Mouse (Mus musculus) CH12.LX (cell line): ENCODE measurements at regions not wholly inside any gene's neighbourhood (a gene's known extent, or its start where the extent isn't known, plus 50 kb on each side); places are given as distances from the start of the nearest gene placed in this dataset.

Experiments used
- DNase-seq: peaks from one replicate; pipeline ENCODE4 v3.0.0-alpha.2; 2013; ENCODE audit errors: extremely low read depth
- H3K27ac ChIP-seq: 2 replicates; pipeline ENCODE4 v1.5.1; 2012; ENCODE audit warnings: low read depth, mild to moderate bottlenecking, control low read depth, moderate library complexity; ENCODE audit not compliant: insufficient read depth
- H3K27me3 ChIP-seq: replicated peaks from 2 replicates; pipeline ENCODE3; 2012; ENCODE audit warnings: inconsistent platforms
- H3K36me3 ChIP-seq, 2 experiments: replicated peaks in 1 of 2; 2 replicates each; pipeline versions ENCODE3 to v1.6.1; 2012; ENCODE audit warnings: inconsistent platforms in 1 of 2, low read length in 1 of 2, mild to moderate bottlenecking in 1 of 2, mixed read lengths in 1 of 2, moderate library complexity in 1 of 2; ENCODE audit not compliant: control insufficient read depth in 1 of 2, insufficient read depth in 1 of 2
- H3K4me1 ChIP-seq, 2 experiments: 2 replicates each; pipeline ENCODE4 v1.6.1; 2012; ENCODE audit warnings: inconsistent platforms in 1 of 2, moderate library complexity in 1 of 2; ENCODE audit not compliant: insufficient read depth in 2 of 2, control insufficient read depth in 1 of 2
- H3K4me2 ChIP-seq: 2 replicates; pipeline ENCODE4 v1.6.1; 2012; ENCODE audit warnings: low read depth, mild to moderate bottlenecking, control low read depth; ENCODE audit not compliant: poor library complexity, insufficient read depth, severe bottlenecking
- H3K4me3 ChIP-seq, 3 experiments: fragments of 150-350 bp in 1 of 3; sonication (generic) in 1 of 3; replicated peaks in 1 of 3; 2 replicates each; pipeline versions ENCODE3 to v1.5.1; 2011 to 2012; ENCODE audit warnings: low read depth in 2 of 3, low read length in 2 of 3, mild to moderate bottlenecking in 2 of 3, moderate library complexity in 2 of 3, control low read depth in 1 of 3, improper control_type of control experiment in 1 of 3, inconsistent platforms in 1 of 3, mixed read lengths in 1 of 3; ENCODE audit not compliant: poor library complexity in 1 of 3
- H3K79me2 ChIP-seq: replicated peaks from 2 replicates; pipeline ENCODE4 v1.6.1; 2012; ENCODE audit warnings: mild to moderate bottlenecking, moderate library complexity; ENCODE audit not compliant: control insufficient read depth, poor library complexity, insufficient read depth, severe bottlenecking; ENCODE audit errors: extremely low read depth
- H3K9ac ChIP-seq: 2 replicates; pipeline ENCODE4 v1.6.1; 2012; ENCODE audit warnings: low read depth, mild to moderate bottlenecking, control low read depth, moderate library complexity; ENCODE audit not compliant: insufficient read depth
- H3K9me3 ChIP-seq: replicated peaks from 2 replicates; pipeline ENCODE3; 2012; ENCODE audit warnings: low read length, inconsistent platforms, mixed read lengths
- BHLHE40 ChIP-seq: IDR thresholded peaks from 2 replicates; pipeline ENCODE4 v1.6.1; 2011; ENCODE audit warnings: mild to moderate bottlenecking, low read depth, low read length, improper control_type of control experiment
- CHD1 ChIP-seq: IDR thresholded peaks from 2 replicates; pipeline ENCODE4 v1.6.1; 2012; ENCODE audit warnings: low read depth, low read length, improper control_type of control experiment, inconsistent platforms
- CTCF ChIP-seq, 2 experiments: IDR thresholded peaks in 1 of 2; conservative IDR thresholded peaks in 1 of 2; 2 replicates each; pipeline ENCODE4 v1.5.1; 2011 to 2012; ENCODE audit warnings: low read depth in 2 of 2, low read length in 2 of 2, improper control_type of control experiment in 1 of 2, inconsistent platforms in 1 of 2, mild to moderate bottlenecking in 1 of 2, moderate library complexity in 1 of 2
- E2F4 ChIP-seq: IDR thresholded peaks from 2 replicates; pipeline ENCODE4 v1.6.1; 2011; ENCODE audit warnings: low read depth, low read length, improper control_type of control experiment; ENCODE audit not compliant: insufficient replicate concordance
- ELF1 ChIP-seq: IDR thresholded peaks from 2 replicates; pipeline ENCODE4 v1.6.1; 2014; ENCODE audit warnings: low read depth, mild to moderate bottlenecking, inconsistent platforms, low read length, improper control_type of control experiment
- EP300 ChIP-seq: IDR thresholded peaks from 2 replicates; pipeline ENCODE4 v1.6.1; 2011; ENCODE audit warnings: low read length, improper control_type of control experiment
- GABPA ChIP-seq: IDR thresholded peaks from 2 replicates; pipeline ENCODE4 v1.6.1; 2012; ENCODE audit warnings: low read depth, low read length, improper control_type of control experiment, inconsistent platforms; ENCODE audit not compliant: insufficient replicate concordance
- IRF4 ChIP-seq: IDR thresholded peaks from 2 replicates; pipeline ENCODE4 v1.6.1; 2014; ENCODE audit warnings: low read depth, mild to moderate bottlenecking, inconsistent platforms, low read length, improper control_type of control experiment
- JUND ChIP-seq: conservative IDR thresholded peaks from 2 replicates; pipeline ENCODE4 v1.6.1; 2011; ENCODE audit warnings: low read depth, low read length, improper control_type of control experiment
- KAT2A ChIP-seq: IDR thresholded peaks from 2 replicates; pipeline ENCODE4 v1.6.1; 2012; ENCODE audit warnings: low read length, improper control_type of control experiment, inconsistent platforms; ENCODE audit not compliant: insufficient replicate concordance
- MAFK ChIP-seq: IDR thresholded peaks from 2 replicates; pipeline ENCODE4 v1.6.1; 2011; ENCODE audit warnings: low read length, improper control_type of control experiment; ENCODE audit not compliant: insufficient replicate concordance
- MAX ChIP-seq: IDR thresholded peaks from 2 replicates; pipeline ENCODE4 v1.6.1; 2011; ENCODE audit warnings: low read length, improper control_type of control experiment
- MXI1 ChIP-seq: IDR thresholded peaks from 2 replicates; pipeline ENCODE4 v1.6.1; 2011; ENCODE audit warnings: mild to moderate bottlenecking, low read depth, low read length, improper control_type of control experiment
- MYC ChIP-seq: IDR thresholded peaks from 2 replicates; pipeline ENCODE4 v1.6.1; 2011; ENCODE audit warnings: low read depth, mild to moderate bottlenecking, improper control_type of control experiment, low read length
- NELFE ChIP-seq: IDR thresholded peaks from 2 replicates; pipeline ENCODE4 v1.6.1; 2011; ENCODE audit warnings: low read depth, low read length, improper control_type of control experiment
- POLR2AphosphoS2 ChIP-seq: IDR thresholded peaks from 2 replicates; pipeline ENCODE4 v1.6.1; 2011; ENCODE audit warnings: low read depth, low read length, improper control_type of control experiment
- RAD21 ChIP-seq: IDR thresholded peaks from 2 replicates; pipeline ENCODE4 v1.6.1; 2011; ENCODE audit warnings: low read depth, mild to moderate bottlenecking, low read length, improper control_type of control experiment, moderate library complexity
- RCOR1 ChIP-seq: conservative IDR thresholded peaks from 2 replicates; pipeline ENCODE4 v1.6.1; 2012; ENCODE audit warnings: low read depth, mild to moderate bottlenecking, inconsistent platforms, low read length, improper control_type of control experiment
- SIN3A ChIP-seq: IDR thresholded peaks from 2 replicates; pipeline ENCODE4 v1.6.1; 2012; ENCODE audit warnings: low read length, improper control_type of control experiment, inconsistent platforms
- SMC3 ChIP-seq: IDR thresholded peaks from 2 replicates; pipeline ENCODE4 v1.6.1; 2011; ENCODE audit warnings: low read depth, low read length, improper control_type of control experiment
- TCF12 ChIP-seq: IDR thresholded peaks from 2 replicates; pipeline ENCODE4 v1.6.1; 2014; ENCODE audit warnings: low read depth, mild to moderate bottlenecking, inconsistent platforms, low read length, improper control_type of control experiment
- USF2 ChIP-seq: conservative IDR thresholded peaks from 2 replicates; pipeline ENCODE4 v1.6.1; 2011; ENCODE audit warnings: low read depth, low read length, improper control_type of control experiment
- ZC3H11A ChIP-seq: IDR thresholded peaks from 2 replicates; pipeline ENCODE4 v1.6.1; 2012; ENCODE audit warnings: low read depth, mild to moderate bottlenecking, inconsistent platforms, low read length, improper control_type of control experiment
- ZKSCAN1 ChIP-seq: IDR thresholded peaks from 2 replicates; pipeline ENCODE4 v1.6.1; 2012; ENCODE audit warnings: low read depth, inconsistent platforms, low read length, improper control_type of control experiment, borderline replicate concordance
- dilution Hi-C: fragments of 300-500 bp; cut with MboI; formaldehyde crosslinking; loops from 2 replicates; pipeline ENCODE4 v1.14.3; 2020; ENCODE audit warnings: low sequenced_read_pairs; ENCODE audit not compliant: extremely low pct_unique_long_range_greater_than_20kb, extremely low pct_ligation_motif_present
- in situ Hi-C: fragments of 300-500 bp; cut with MboI; formaldehyde crosslinking; loops from 3 replicates; pipeline ENCODE4 v1.14.3; 2019; ENCODE audit warnings: low sequenced_read_pairs, low pct_ligation_motif_present, low pct_unique_long_range_greater_than_20kb, mixed read lengths

- Histone ChIP-seq H3K9me3 (peaks cover 71% of the 10 kb centered on the region), H3K9ac (no peak overlapping the region), H3K27ac (no peak overlapping the region), H3K79me2 (no peaks in the 10 kb centered on the region), H3K36me3 (no peaks in the 10 kb centered on the region), H3K4me2 (no peak overlapping the region), H3K4me1 (no peaks in the 10 kb centered on the region), H3K27me3 (no peaks in the 10 kb centered on the region), H3K4me3 (no peak overlapping the region)
- dilution Hi-C loops: no loop called here
- TF ChIP-seq GABPA (no peak), EP300 (no peak), MAFK (no peak), RCOR1 (no peak), NELFE (no peak), KAT2A (no peak), SMC3 (no peak), ELF1 (no peak), MAX (no peak), TCF12 (no peak), SIN3A (no peak), CTCF (conservative IDR thresholded peaks at IDR 0.05 in 1 of 2, IDR thresholded peaks at IDR 0.05 in 1 of 2; ENCODE audit: low read depth in 2 of 2, low read length in 2 of 2) (no peak), BHLHE40 (no peak)
- no peak for DNase-seq
- in situ Hi-C loops: no loop called here
Measured at GRCm38 (mm10) chr17:68176611-68177165, 96.9 kb upstream of the L3mbtl4 start.

DNA sequence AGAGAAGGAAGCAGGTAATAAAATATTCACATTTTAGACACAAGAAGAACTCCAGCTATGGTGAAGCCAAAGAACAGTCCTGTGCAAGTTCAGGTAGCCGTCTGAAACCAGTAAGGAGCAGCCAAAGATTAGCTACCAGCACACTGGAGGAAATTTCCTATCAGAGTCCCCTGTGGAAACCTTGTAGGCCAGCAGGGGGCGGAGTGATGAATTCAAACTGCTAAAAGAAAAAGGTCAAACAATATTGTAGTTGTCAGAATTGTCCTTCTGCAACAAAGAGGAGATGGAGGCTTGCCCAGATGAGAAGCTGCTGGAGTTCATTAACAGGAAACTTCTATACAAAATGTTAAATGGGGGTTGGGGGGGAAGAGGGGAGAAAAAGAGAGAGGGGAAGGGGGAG, 95.8 kb upstream of the L3mbtl4 start:
- DNase-seq: no peak
- no peak overlapping the region for H3K4me3 ChIP-seq
- H3K79me2 ChIP-seq: no peaks in the 10 kb centered on the region
- no peaks in the 10 kb centered on the region for H3K27me3 ChIP-seq
- no peaks in the 10 kb centered on the region for H3K36me3 ChIP-seq
- TF ChIP-seq SMC3 (no peak), MXI1 (no peak), RCOR1 (no peak), USF2 (no peak), BHLHE40 (no peak), E2F4 (no peak), IRF4 (no peak), RAD21 (no peak), MAX (no peak), POLR2AphosphoS2 (no peak), NELFE (no peak), ZKSCAN1 (no peak), MYC (no peak), KAT2A (no peak), JUND (no peak), EP300 (no peak), CHD1 (no peak), TCF12 (no peak), ZC3H11A (no peak)
- no peak overlapping the region for H3K27ac ChIP-seq
- in situ Hi-C loops (no loop called here), dilution Hi-C loops (no loop called here)
- no peaks in the 10 kb centered on the region for H3K4me1 ChIP-seq
- no peak overlapping the region for H3K4me2 ChIP-seq
- H3K9me3 ChIP-seq: peaks cover 69% of the 10 kb centered on the region
- H3K9ac ChIP-seq: no peak overlapping the region
